Mouse (Mus musculus) embryonic stem cell, embryonic (primary cell): ENCODE measurements around the gene Ttn.

Experiments
- CTCF ChIA-PET, 4 experiments: fragments of 300-600 bp in 2 of 4; fragments of 350-600 bp in 2 of 4; sonication (Branson Sonifier 250); formaldehyde crosslinking; loops; one replicate each; lab custom pipeline; 2022; ENCODE audit warnings: inconsistent platforms in 2 of 4; lab: Charles Lee
- POLR2A ChIA-PET, 4 experiments: fragments of 300-600 bp in 2 of 4; fragments of 350-600 bp in 2 of 4; sonication (Branson Sonifier 250); formaldehyde crosslinking; loops; one replicate each; lab custom pipeline; 2022; ENCODE audit warnings: antibody characterized with exemption in 4 of 4, inconsistent platforms in 1 of 4; lab: Charles Lee

The Ttn gene

GRCm38 (mm10) chr2:76901476-76902086, 80.8 kb downstream of the Ttn start:
- POLR2A ChIA-PET: no interaction called here
- CTCF ChIA-PET: no interaction called here

GRCm38 (mm10) chr2:76899886-76900285, 82.5 kb downstream of the Ttn start:
- POLR2A ChIA-PET: no interaction called here
- CTCF ChIA-PET: no interaction called here

GRCm38 (mm10) chr2:76896990-76897389, 85.4 kb downstream of the Ttn start:
- CTCF ChIA-PET: interaction anchor here in 1 of 4 experiments (0.6 kb wide), 1 partner anchor 74 kb away, joined by 3 read pairs; no protein-coding TSS in a partner anchor
- POLR2A ChIA-PET: no interaction called here

GRCm38 (mm10) chr2:76895327-76895726, 87.0 kb downstream of the Ttn start:
- POLR2A ChIA-PET: no interaction called here
- CTCF ChIA-PET: interaction anchor here in 1 of 4 experiments (0.9 kb wide), 1 partner anchor 20 kb away, joined by 3 read pairs; no protein-coding TSS in a partner anchor

- ChIA-PET POLR2A (no interaction called here), CTCF (no interaction called here)
Measured at GRCm38 (mm10) chr2:76888721-76889120, 93.6 kb downstream of the Ttn start.

DNA sequence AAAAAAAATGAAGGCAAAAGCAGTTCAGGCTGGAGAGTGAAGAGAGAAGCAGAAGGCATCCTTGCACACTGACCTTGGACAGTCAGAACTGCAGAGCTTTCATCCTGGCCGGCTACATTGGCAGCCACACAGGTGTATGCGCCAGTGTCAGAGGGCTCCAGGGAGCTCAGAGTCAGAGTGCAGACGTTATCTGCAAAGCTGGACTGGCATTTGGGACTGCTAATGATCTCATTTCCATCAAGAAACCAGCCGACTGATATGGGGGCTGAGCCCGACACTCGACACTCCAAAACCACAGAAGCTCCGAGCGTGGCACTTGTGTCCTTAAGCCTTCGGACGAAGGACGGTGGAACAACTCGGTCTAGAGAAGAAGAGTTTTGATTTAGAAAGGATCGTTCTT, 96.5 kb downstream of the Ttn start:
- POLR2A ChIA-PET: interaction anchor here in 1 of 4 experiments (0.7 kb wide), 1 partner anchor 241 kb away, joined by 3 read pairs; no protein-coding TSS in a partner anchor

DNA sequence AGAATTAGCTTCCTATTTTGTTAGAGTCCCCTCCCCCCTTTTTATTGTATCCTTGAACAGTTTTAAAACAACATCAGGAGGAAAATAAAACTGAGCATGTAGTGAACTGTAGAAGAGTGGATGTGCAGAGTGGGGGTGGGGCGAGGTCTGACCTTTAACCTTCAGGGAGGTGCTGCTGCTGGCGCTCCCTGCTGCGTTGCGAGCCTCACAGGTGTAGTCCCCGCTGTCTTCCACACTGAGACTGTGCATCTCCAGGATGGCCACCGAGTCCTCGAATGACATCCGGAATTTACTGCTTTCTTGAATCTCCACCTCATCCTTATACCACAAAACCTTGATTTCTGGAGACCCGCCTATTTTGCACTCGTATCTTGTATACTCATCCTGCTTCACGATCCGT, 100.9 kb downstream of the Ttn start:
- ChIA-PET CTCF (interaction anchor here in 1 of 4 experiments (0.6 kb wide), 1 partner anchor 593 kb away, joined by 3 read pairs; no protein-coding TSS in a partner anchor), POLR2A (interaction anchor here in 1 of 4 experiments (1.1 kb wide), 1 partner anchor 43 kb away, joined by 3 read pairs; no protein-coding TSS in a partner anchor)

More for the DNA sequence above, 96.5 kb downstream of the Ttn start:
- CTCF ChIA-PET: no interaction called here

DNA sequence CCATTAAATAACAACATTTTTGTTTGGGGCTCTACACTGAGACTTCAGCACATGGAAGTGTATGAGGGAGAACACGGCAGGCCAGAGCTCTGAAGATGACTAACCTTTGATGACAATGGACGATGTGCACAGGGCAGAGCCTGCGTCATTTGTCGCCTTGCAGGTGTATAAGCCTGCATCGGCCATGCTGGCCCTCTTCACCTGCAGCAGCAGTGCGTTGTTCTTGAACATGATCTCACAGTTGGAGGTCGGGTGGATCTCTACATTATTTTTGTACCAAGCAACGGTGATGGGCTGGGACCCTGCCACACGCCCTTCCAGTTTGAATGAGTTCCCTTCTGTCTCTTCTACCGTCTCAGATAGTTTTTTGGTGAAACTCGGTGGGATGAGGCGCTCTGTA, 106.8 kb downstream of the Ttn start:
- ChIA-PET CTCF (no interaction called here), POLR2A (no interaction called here)

DNA sequence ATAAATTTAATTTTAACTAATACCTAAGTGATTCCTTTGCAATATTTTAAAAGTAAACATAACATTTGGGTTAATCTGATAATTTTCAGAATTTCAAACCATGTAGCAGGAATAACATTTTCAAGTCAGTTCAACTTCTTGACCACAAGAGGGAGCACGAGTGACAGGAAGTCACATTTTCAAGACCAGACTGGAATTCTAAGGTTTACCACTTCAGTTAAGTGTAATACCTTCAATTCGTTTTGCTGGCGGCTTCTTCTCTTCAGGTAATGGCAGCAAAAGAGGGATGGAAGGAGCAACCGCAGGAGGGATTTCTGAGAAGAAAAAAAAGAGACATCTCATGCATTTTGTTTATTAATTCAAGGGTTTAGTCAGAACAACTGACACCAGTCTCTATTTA, 115.4 kb downstream of the Ttn start:
- ChIA-PET POLR2A (no interaction called here), CTCF (interaction anchor here (0.6 to 1.1 kb wide), 5 partner anchors 10 to 475 kb away, joined by 3 read pairs; no protein-coding TSS in a partner anchor)

DNA sequence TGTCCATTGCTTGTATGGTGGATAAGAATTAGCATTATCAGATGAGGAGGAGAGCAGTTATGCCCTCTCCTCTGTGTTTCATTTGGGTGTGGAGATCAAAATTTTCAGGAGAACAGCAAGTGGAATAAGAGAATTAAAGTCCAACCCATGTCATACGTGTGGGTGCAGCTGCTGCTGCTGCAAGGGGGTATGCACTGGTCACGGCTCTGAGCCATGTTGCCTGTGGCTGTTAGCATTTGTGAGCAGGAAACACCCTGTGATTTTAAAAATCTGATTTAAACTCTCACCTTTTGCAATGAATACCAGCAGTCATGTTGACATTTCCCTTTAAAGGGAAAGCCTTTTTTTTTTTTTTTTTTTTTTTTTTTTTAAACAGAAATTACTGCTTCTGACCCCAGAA, 116.8 kb downstream of the Ttn start:
- CTCF ChIA-PET: no interaction called here
- POLR2A ChIA-PET: no interaction called here

- CTCF ChIA-PET: interaction anchor here in 1 of 4 experiments (0.6 kb wide), 1 partner anchor 654 kb away, joined by 7 read pairs; no protein-coding TSS in a partner anchor
- POLR2A ChIA-PET: no interaction called here
Measured at GRCm38 (mm10) chr2:76861327-76861726, 121.0 kb downstream of the Ttn start.

- POLR2A ChIA-PET: no interaction called here
- CTCF ChIA-PET: no interaction called here
Measured at GRCm38 (mm10) chr2:76850066-76850465, 132.3 kb downstream of the Ttn start.

- ChIA-PET POLR2A (no interaction called here), CTCF (no interaction called here)
Measured at GRCm38 (mm10) chr2:76843162-76843561, 139.2 kb downstream of the Ttn start.

GRCm38 (mm10) chr2:76820472-76820871, 161.9 kb downstream of the Ttn start:
- POLR2A ChIA-PET: interaction anchor here in 1 of 4 experiments (1.3 kb wide), 1 partner anchor 10 kb away, joined by 3 read pairs; no protein-coding TSS in a partner anchor
- CTCF ChIA-PET: no interaction called here

DNA sequence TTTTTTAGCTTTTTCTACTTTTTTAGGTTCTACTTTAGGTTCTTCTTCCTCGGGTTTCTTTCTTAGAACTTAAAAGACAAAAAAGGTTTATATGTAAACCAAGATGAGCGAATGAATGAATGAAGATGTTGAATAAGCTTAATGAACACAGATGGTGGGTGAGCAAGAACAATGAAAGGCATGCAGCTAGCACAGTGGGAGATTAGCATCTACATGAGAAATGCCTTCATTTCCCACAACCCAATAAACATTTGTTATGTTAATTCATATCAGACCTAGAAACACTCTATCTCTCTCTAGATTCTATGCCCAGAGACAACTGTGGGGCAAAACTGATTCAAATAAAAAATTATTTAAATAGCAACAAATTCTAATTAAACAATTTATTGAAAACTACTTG, 164.6 kb downstream of the Ttn start:
- CTCF ChIA-PET: no interaction called here
- POLR2A ChIA-PET: no interaction called here

- POLR2A ChIA-PET: interaction anchor here in 1 of 4 experiments (1.4 kb wide), 1 partner anchor 454 kb away, joined by 3 read pairs; the partner anchor contains the start of gene Cyct
- CTCF ChIA-PET: no interaction called here
Measured at GRCm38 (mm10) chr2:76814048-76814817, 168.1 kb downstream of the Ttn start.

GRCm38 (mm10) chr2:76811160-76811559, 171.2 kb downstream of the Ttn start:
- CTCF ChIA-PET: interaction anchor here in 1 of 4 experiments (0.7 kb wide), 1 partner anchor 137 kb away, joined by 3 read pairs; the partner anchor contains the start of gene Plekha3

GRCm38 (mm10) chr2:76808334-76808733, 174.0 kb downstream of the Ttn start:
- POLR2A ChIA-PET: no interaction called here

More at GRCm38 (mm10) chr2:76811160-76811559, 171.2 kb downstream of the Ttn start:
- POLR2A ChIA-PET: interaction anchor here in 1 of 4 experiments (1.7 kb wide), 1 partner anchor 10 kb away, joined by 3 read pairs; no protein-coding TSS in a partner anchor

GRCm38 (mm10) chr2:76807284-76807683, 175.1 kb downstream of the Ttn start:
- ChIA-PET POLR2A (interaction anchor here in 1 of 4 experiments (1.0 to 1.3 kb wide), 2 partner anchors 12 to 13 kb away, joined by 3 read pairs; no protein-coding TSS in a partner anchor), CTCF (no interaction called here)

More at GRCm38 (mm10) chr2:76808334-76808733, 174.0 kb downstream of the Ttn start:
- CTCF ChIA-PET: no interaction called here
